In genomic region chr8:126497541-126498428, GRCm38 (mm10) we compare ENCODE assay signal across 8 mouse cellular contexts. TPM values are rescaled to one million over a fixed set of nuclear protein-coding genes. Genes with fewer than 3 reads are reported as not detected.
DNase-seq lines count a peak whose midpoint lies in the region; ATAC-seq and TF ChIP-seq lines count a peak whose summit lies in the region.

No protein-coding gene starts in this region.

- H3K9ac ChIP-seq in heart, embryonic 15.5 days = peak overlapping the region; percentile 57
- peak overlapping the region; percentile 35; the same call in 1 of the 2 replicates for H3K9ac ChIP-seq in liver, embryonic 14.5 days (replicated peaks)
- H3K9ac ChIP-seq in neural tube, embryonic 11.5 days (ENCODE audit: low read length) = peak overlapping the region; percentile 64
- peak overlapping the region; percentile 61 for H3K9ac ChIP-seq in stomach, postnatal 0 days (ENCODE audit: low read length)

- no peaks in the 10 kb centered on the region for H3K36me3 ChIP-seq in forebrain, embryonic 10.5 days (replicated peaks)
- H3K36me3 ChIP-seq in heart, embryonic 15.5 days = no peaks in the 10 kb centered on the region
- H3K36me3 ChIP-seq in liver, embryonic 14.5 days (replicated peaks; ENCODE audit: control insufficient read depth, insufficient read depth, low read depth) = no peaks in the 10 kb centered on the region
- no peaks in the 10 kb centered on the region for H3K36me3 ChIP-seq in neural tube, embryonic 11.5 days (ENCODE audit: control insufficient read depth, insufficient read depth, low read length)
- H3K36me3 ChIP-seq in stomach, postnatal 0 days (ENCODE audit: control insufficient read depth, insufficient read depth, low read length) = no peaks in the 10 kb centered on the region

- peak overlapping the region; percentile 65 for H3K4me2 ChIP-seq in heart, embryonic 15.5 days
- H3K4me2 ChIP-seq in liver, embryonic 14.5 days (ENCODE audit: low read depth) = peak overlapping the region; percentile 44
- H3K4me2 ChIP-seq in neural tube, embryonic 11.5 days (ENCODE audit: low read depth) = peak overlapping the region; percentile 63
- H3K4me2 ChIP-seq in stomach, postnatal 0 days (replicated peaks; ENCODE audit: low read depth) = peak overlapping the region; percentile 56

- H3K4me3 ChIP-seq in forebrain, embryonic 10.5 days = peak overlapping the region; percentile 51
- peak overlapping the region; percentile 40 for H3K4me3 ChIP-seq in heart, embryonic 15.5 days
- H3K4me3 ChIP-seq in liver, embryonic 14.5 days (ENCODE audit: insufficient read depth in 1 of 2, low read depth in 2 of 2, low read length in 2 of 2) = peak overlapping the region; percentile 17 to 50; a peak in 3 of 4 replicates
- H3K4me3 ChIP-seq in neural tube, embryonic 11.5 days (ENCODE audit: low read depth, low read length) = peak overlapping the region; percentile 33
- H3K4me3 ChIP-seq in stomach, postnatal 0 days (ENCODE audit: low read depth, low read length) = peak overlapping the region; percentile 28

- 16% methylated on average over 27 of the region's 27 CpGs for WGBS in forebrain, embryonic 10.5 days
- WGBS in heart, embryonic 15.5 days = 31% methylated on average over 27 of the region's 27 CpGs
- 33% methylated on average over 27 of the region's 27 CpGs for WGBS in liver, embryonic 14.5 days (ENCODE audit: insufficient replicate concordance)
- WGBS in neural tube, embryonic 11.5 days = 18% methylated on average over 27 of the region's 27 CpGs
- WGBS in stomach, postnatal 0 days = 15% methylated on average over 27 of the region's 27 CpGs

- peaks cover 26% of the 10 kb centered on the region; the same call in 1 of the 2 replicates for H3K27me3 ChIP-seq in forebrain, embryonic 10.5 days (ENCODE audit: poor library complexity, severe bottlenecking)
- H3K27me3 ChIP-seq in heart, embryonic 15.5 days = no peaks in the 10 kb centered on the region
- no peaks in the 10 kb centered on the region for H3K27me3 ChIP-seq in liver, embryonic 14.5 days (ENCODE audit: control insufficient read depth, insufficient read depth, low read length)
- no peaks in the 10 kb centered on the region for H3K27me3 ChIP-seq in neural tube, embryonic 11.5 days (ENCODE audit: control insufficient read depth, insufficient read depth, low read length)
- H3K27me3 ChIP-seq in stomach, postnatal 0 days (ENCODE audit: control insufficient read depth, insufficient read depth, low read length) = no peaks in the 10 kb centered on the region

- no peaks in the 10 kb centered on the region for H3K9me3 ChIP-seq in forebrain, embryonic 10.5 days
- H3K9me3 ChIP-seq in heart, embryonic 15.5 days (replicated peaks) = no peaks in the 10 kb centered on the region
- no peaks in the 10 kb centered on the region for H3K9me3 ChIP-seq in liver, embryonic 14.5 days (ENCODE audit: control insufficient read depth, low read length)
- H3K9me3 ChIP-seq in neural tube, embryonic 11.5 days (ENCODE audit: control insufficient read depth, low read length) = no peaks in the 10 kb centered on the region
- no peaks in the 10 kb centered on the region for H3K9me3 ChIP-seq in stomach, postnatal 0 days (ENCODE audit: control insufficient read depth, low read length)

- ATAC-seq in heart, embryonic 15.5 days (replicated peaks; ENCODE audit: insufficient number of reproducible peaks, insufficient read depth, low FRiP score, low read depth) = peak; percentile 89
- ATAC-seq in liver, embryonic 14.5 days (ENCODE audit: insufficient read depth) = peak; percentile 71
- peak; percentile 86 for ATAC-seq in neural tube, embryonic 11.5 days (ENCODE audit: insufficient read depth, low FRiP score, low TSS enrichment)
- ATAC-seq in stomach, postnatal 0 days (ENCODE audit: low FRiP score, low TSS enrichment) = peak; percentile 92

- peak; percentile 99 for TF ChIP-seq CTCF in liver, embryonic 14.5 days (IDR thresholded peaks at IDR 0.05; ENCODE audit: low read depth)
- TF ChIP-seq CTCF in stomach, postnatal 0 days (IDR thresholded peaks at IDR 0.05; ENCODE audit: low read depth) = peak; percentile 100

- peak overlapping the region; percentile 90 for H3K27ac ChIP-seq in forebrain, embryonic 10.5 days
- H3K27ac ChIP-seq in heart, embryonic 15.5 days = peak overlapping the region; percentile 83
- no peak overlapping the region for H3K27ac ChIP-seq in liver, embryonic 14.5 days
- H3K27ac ChIP-seq in neural tube, embryonic 11.5 days (ENCODE audit: low read depth, low read length) = peak overlapping the region; percentile 53
- H3K27ac ChIP-seq in stomach, postnatal 0 days (replicated peaks) = peak overlapping the region; percentile 85

- H3K4me1 ChIP-seq in forebrain, embryonic 10.5 days = peaks cover 25% of the 10 kb centered on the region
- peaks cover 20% of the 10 kb centered on the region for H3K4me1 ChIP-seq in heart, embryonic 15.5 days (replicated peaks)
- peaks cover 0 to 6% of the 10 kb centered on the region in 2 experiments; a peak in 2 of 4 replicates for H3K4me1 ChIP-seq in liver, embryonic 14.5 days (replicated peaks; ENCODE audit: control insufficient read depth in 2 of 2, insufficient read depth in 2 of 2, low read length in 1 of 2)
- 0 out of 2 replicates have a peak, but pooled peaks cover 4% of the 10 kb centered on the region for H3K4me1 ChIP-seq in neural tube, embryonic 11.5 days (ENCODE audit: control insufficient read depth, insufficient read depth, low read length)
- H3K4me1 ChIP-seq in stomach, postnatal 0 days (replicated peaks; ENCODE audit: control insufficient read depth, insufficient read depth) = 0 out of 2 replicates have a peak, but pooled peaks cover 5% of the 10 kb centered on the region

- no peak for TF ChIP-seq EP300 in liver, embryonic 14.5 days (IDR thresholded peaks at IDR 0.05; ENCODE audit: low read depth)
- TF ChIP-seq EP300 in stomach, postnatal 0 days (optimal IDR thresholded peaks at IDR 0.05) = peak; percentile 64

- peak; percentile 95 for DNase-seq in CD4-positive, CD25-positive, alpha-beta regulatory T cell, adult 2 months (ENCODE audit: low read depth, low spot score)
- peak; percentile 43 for DNase-seq in c-Kit-negative CD71-positive TER-119-positive erythroid progenitor cells, embryonic 14.5 days (ENCODE audit: low read depth, low spot score)
- DNase-seq in forebrain, embryonic 10.5 days (ENCODE audit: extremely low spot score, low spot score) = peak; percentile 88
- DNase-seq in kidney, postnatal 25 days = peak; percentile 89 to 93
- peak; percentile 43 to 60 (median 55) for DNase-seq in liver, embryonic 14.5 days (ENCODE audit: low read depth in 3 of 3, low spot score in 3 of 3)
- DNase-seq in neural tube, embryonic 11.5 days (ENCODE audit: low spot score) = peak; percentile 91
- peak; percentile 91 for DNase-seq in stomach, postnatal 0 days (ENCODE audit: low spot score)

RNA-seq across cellular contexts. Expression of gene Tarbp1, which starts 22.9 kb away (rescaled TPM):
- 1.9 and 2.3 TPM in 2 replicates for polyA plus RNA-seq in forebrain, embryonic 10.5 days (2016; fragmentation: Nextera tagmentation; extraction: Ambion mirVana)
- polyA plus RNA-seq in heart, embryonic 15.5 days (2015; fragmentation: Nextera tagmentation; extraction: Ambion mirVana) = 1.0 and 1.9 TPM in 2 replicates
- polyA plus RNA-seq in liver, embryonic 14.5 days (2012; rRNA removed) = 2.2 and 2.8 TPM in 2 replicates
- polyA plus RNA-seq in liver, embryonic 14.5 days (2014; fragmentation: Nextera tagmentation; extraction: Ambion mirVana) = 1.5 and 1.9 TPM in 2 replicates
- polyA plus RNA-seq in neural tube, embryonic 11.5 days (2014; fragmentation: Nextera tagmentation; extraction: Ambion mirVana) = 2.8 TPM in 2 replicates
- polyA plus RNA-seq in stomach, postnatal 0 days (2015; fragmentation: Nextera tagmentation; extraction: Ambion mirVana) = 1.1 and 1.2 TPM in 2 replicates

Comparison
In these comparisons a context has a peak if more than half of its experiments do, and no peak if none do; other contexts are left out.
1. DNase-seq: peak in every context shown above with its lines; median percentile 95 in CD4-positive, CD25-positive, alpha-beta regulatory T cell, adult 2 months; 91 in kidney, postnatal 25 days; 91 in neural tube, embryonic 11.5 days; 91 in stomach, postnatal 0 days; 88 in forebrain, embryonic 10.5 days; 55 in liver, embryonic 14.5 days; 43 in c-Kit-negative CD71-positive TER-119-positive erythroid progenitor cells, embryonic 14.5 days.